Mouse (Mus musculus) layer of hippocampus, postnatal 36 days (tissue): ENCODE results near the gene Zfp759. TPM values are rescaled to one million over a fixed set of nuclear protein-coding genes. Genes with fewer than 3 reads are reported as not detected.

Source experiments
- total RNA-seq, 2 experiments: library from RNA; stranded (reverse); gene quantifications; 2 replicates each; pipeline ENCODE4 v1.2.3; 2021

Gene Zfp759
- total RNA-seq, 2 experiments from 2014 or later, result 10.8 to 13.4 TPM

Other genes starting within 250 kb of the Zfp759 start
- 1 to 10 TPM; 3.0 TPM for gene Gm10767, start 216.7 kb upstream of the Zfp759 start, total RNA-seq
- gene Zfp712, start 60.5 kb upstream of the Zfp759 start, total RNA-seq, result 1 to 10 TPM; 4.3 to 5.3 TPM
- gene Zfp708, start 23.7 kb upstream of the Zfp759 start, total RNA-seq, result 1 to 10 TPM; 2.5 to 2.8 TPM
- 1 to 10 TPM; 2.3 to 2.5 TPM for gene Gm28557, start 13.1 kb upstream of the Zfp759 start, total RNA-seq
- under 1 TPM; 0.61 to 0.67 TPM for gene Rslcan18, start 5.4 kb upstream of the Zfp759 start, total RNA-seq
- 1 to 10 TPM; 5.1 to 5.8 TPM for gene Rsl1, start 51.5 kb downstream of the Zfp759 start, total RNA-seq
- gene Zfp455, start 72.8 kb downstream of the Zfp759 start, total RNA-seq, result 1 to 10 TPM; 3.0 to 3.5 TPM
- gene Zfp458, start 156.8 kb downstream of the Zfp759 start, total RNA-seq, result 10 to 100 TPM; 20.8 to 21.5 TPM
- 1 to 10 TPM; 4.6 to 5.8 TPM for gene Zfp457, start 184.8 kb downstream of the Zfp759 start, total RNA-seq
- gene Zfp595, start 210.9 kb downstream of the Zfp759 start, total RNA-seq, result 1 to 10 TPM; 3.0 to 3.3 TPM
- gene Gm28044, start 238.9 kb downstream of the Zfp759 start, total RNA-seq, result 1 to 10 TPM; 1.9 to 2.4 TPM
- 1 to 10 TPM in 1 of 2 experiments, under 1 TPM in 1; 1.00 to 1.1 TPM for gene Zfp953, start 238.9 kb downstream of the Zfp759 start, total RNA-seq